Mouse (Mus musculus) adrenal gland, postnatal 4 days (tissue): ENCODE data around the gene Il4i1. TPM values are rescaled to one million over a fixed set of nuclear protein-coding genes. Genes with fewer than 3 reads are reported as not detected.

Source experiments
- DNase-seq, 2 experiments: peaks; one replicate each; pipeline ENCODE4 v3.0.0; 2021 to 2022; ENCODE audit warnings: low spot score in 2 of 2, mixed read lengths in 2 of 2
- total RNA-seq, 2 experiments: library from RNA; stranded (reverse); gene quantifications; 2 replicates each; pipeline ENCODE4 v1.2.3; 2021

Il4i1 gene
- total RNA-seq, 2 experiments from 2014 or later, result 1.1 to 1.8 TPM

DNA sequence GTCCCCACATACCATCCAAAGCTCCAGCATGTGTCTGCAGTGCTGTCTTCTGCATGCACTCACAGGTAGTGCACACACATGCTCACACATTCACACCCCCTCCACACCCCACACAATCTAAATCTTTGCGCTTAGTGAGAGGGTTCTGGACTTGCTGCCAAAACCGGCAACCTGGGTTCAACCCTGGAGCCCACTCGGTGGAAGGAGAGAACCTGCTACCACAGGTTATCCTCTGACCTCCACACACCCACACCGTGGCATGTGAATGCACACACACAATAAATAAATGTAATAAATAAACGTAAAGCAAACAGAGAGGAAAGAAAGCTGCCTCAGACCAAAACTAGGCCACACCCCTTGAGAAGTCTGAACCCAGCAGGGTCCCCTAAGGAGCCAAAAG lies 31.6 kb downstream of the Il4i1 start:
- DNase-seq, result no peak

DNA sequence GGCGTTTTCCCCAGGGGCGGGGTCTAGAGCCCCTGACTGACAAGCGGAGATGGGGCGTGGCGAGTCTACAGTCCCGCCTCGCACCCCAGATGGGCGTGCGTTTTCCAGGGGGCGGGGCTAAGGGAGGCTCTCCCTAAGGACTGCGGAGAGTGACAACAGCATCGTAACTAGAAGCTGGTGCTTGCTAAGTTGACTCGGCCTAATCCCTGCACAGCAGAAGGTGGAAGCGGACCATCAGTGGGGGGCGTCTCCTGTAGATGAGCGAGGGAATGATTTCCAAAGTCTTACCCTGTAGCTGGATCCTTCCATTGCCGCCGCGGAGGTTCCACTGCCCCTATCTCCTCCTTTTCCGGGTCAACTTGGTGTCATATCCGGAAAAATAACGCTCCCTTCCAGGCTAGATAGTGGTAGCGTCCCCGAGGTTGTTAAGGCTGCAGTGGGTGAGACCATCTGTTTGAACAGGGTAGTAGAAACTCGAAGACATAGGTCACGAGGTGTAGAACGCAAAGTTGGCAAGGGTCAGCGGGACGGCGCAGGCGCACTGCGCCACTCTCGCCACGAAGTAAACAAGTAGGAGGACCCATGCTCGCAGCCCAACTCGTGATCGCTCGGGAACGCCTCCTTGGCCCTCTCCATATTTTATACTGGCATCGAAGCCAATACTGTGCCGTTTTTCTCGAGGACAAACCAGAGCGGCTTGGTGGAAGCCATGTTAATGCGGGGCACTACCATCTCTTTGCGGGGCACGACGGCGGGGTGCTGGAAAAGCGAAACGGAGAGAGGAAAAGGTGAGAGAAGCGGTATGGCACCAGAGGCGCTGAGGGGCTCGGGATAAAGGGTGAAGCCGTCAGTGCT lies 32.6 kb downstream of the Il4i1 start, which contains the start of the genes Akt1s1 and Tbc1d17:
Gene Akt1s1, plus strand, starts transcription at position 431 of the 855 bp plus-strand sequence.
Gene Tbc1d17, minus strand, starts transcription at position 519 of the 855 bp plus-strand sequence.
- DNase-seq, result peak; percentile 90 to 97

GRCm38 (mm10) chr7:44849416-44850111 lies 33.4 kb downstream of the Il4i1 start:
- peak; percentile 61 to 80 for DNase-seq

GRCm38 (mm10) chr7:44850146-44850545 lies 34.0 kb downstream of the Il4i1 start:
- DNase-seq, result peak in 1 of 2 experiments; percentile 69

DNA sequence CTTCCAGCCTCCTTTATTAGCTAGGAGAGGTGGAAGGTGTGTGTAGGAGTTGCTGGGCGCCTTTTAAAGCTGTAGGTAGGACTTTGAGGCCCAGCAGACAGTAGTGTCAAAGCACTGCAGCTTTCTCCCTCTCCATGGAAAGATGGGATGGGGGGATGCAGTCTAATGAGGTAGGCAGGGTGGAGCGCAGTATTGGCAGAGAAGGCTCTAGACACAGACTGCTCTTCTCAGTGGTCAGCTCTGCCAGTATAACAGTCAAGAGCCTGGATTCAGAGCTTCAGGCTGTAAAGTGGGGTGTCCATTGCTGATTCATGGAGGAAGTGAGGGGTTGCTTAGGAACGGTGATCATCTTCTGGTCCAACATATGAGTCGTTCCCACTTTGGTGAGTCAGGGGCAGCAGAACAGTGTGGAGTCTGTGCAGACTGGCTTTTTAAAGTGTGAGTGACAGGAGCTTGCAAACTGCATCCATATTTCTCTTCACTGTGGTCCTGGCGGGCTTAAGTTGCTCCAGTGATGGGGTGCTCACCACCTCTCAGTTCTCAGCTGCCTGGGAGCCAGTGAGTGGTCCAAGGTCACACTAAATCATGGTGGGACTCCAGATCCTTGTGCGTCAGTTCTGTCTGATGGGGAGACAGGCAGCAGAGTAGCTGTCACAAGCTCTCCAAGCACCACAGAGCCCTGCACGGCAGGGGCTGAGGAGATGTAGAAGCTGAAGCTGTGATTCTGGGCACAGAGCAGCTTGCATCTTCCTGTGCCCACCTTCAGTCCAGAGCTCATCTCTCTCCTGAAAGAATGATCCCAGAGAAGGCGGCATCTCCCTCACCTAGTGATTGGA lies 34.8 kb downstream of the Il4i1 start:
- no peak for DNase-seq

DNA sequence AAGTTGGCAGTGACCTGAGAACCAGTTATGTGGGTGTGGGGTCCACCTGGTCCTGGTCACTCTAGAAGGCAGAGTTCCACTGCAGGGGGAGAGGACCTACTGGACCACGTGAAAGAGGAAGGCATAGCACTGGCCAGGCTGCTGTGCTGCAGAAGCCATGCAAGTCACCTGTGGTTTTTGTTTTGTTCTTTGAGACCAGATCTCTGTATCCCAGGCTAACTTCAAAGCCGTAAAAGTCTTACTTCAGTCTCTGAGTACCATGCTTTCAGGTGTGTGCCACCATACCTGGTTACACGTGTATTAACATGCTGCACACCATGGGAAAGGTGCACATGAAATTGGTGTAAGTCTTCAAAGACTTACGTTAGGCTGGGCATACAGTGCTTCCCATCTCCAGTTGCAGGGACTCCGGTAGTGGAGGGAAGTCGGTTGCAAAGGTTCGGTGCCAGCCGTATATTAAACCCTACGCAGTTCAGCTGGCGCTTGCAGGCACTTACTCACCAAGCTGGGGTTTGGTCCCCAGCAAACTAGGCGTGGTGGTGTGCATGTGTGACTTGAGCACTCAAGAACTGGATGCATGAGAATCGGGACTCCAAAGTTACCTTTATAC lies 35.5 kb downstream of the Il4i1 start:
- DNase-seq, result no peak

GRCm38 (mm10) chr7:44852259-44853027 lies 36.3 kb downstream of the Il4i1 start:
- DNase-seq, result no peak

GRCm38 (mm10) chr7:44853065-44853464 lies 36.9 kb downstream of the Il4i1 start:
- DNase-seq, result no peak

DNA sequence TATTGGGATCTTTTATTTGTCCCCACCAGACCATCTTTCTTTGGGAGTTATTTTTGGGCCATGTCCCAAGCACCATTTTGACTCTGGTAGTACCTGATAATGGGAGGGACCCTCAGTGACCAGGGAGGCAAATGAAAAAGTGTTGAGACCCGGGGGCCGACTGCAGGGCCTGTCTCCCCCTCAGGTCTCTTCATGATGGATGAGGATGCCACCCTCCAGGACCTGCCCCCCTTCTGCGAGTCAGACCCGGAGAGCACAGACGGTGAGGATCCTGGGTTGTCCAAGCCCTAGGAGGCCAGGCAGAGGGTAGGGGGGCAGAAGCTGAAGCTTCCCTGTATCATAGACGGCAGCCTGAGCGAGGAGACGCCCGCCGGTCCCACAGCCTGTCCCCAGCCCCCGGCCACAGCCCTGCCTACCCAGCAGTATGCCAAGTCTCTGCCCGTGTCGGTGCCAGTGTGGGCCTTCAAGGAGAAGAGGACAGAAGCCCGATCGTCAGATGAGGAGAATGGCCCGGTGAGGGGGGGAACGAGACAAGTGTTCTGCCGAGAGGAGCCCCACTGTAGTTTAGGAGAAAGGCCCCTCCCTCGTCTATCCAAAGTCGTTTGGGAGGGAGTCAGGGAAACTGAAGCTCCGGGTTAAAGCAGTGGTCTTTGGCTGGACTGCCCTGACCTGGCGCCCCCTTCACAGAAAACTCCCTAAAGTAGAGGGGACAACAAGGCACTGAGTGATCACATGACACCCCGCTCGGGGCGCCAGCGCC lies 37.6 kb downstream of the Il4i1 start:
- no peak for DNase-seq

- DNase-seq, result peak; percentile 67 to 85
Observed at GRCm38 (mm10) chr7:44854356-44855031, 38.3 kb downstream of the Il4i1 start.

GRCm38 (mm10) chr7:44855036-44855435 lies 38.8 kb downstream of the Il4i1 start:
- no peak for DNase-seq

DNA sequence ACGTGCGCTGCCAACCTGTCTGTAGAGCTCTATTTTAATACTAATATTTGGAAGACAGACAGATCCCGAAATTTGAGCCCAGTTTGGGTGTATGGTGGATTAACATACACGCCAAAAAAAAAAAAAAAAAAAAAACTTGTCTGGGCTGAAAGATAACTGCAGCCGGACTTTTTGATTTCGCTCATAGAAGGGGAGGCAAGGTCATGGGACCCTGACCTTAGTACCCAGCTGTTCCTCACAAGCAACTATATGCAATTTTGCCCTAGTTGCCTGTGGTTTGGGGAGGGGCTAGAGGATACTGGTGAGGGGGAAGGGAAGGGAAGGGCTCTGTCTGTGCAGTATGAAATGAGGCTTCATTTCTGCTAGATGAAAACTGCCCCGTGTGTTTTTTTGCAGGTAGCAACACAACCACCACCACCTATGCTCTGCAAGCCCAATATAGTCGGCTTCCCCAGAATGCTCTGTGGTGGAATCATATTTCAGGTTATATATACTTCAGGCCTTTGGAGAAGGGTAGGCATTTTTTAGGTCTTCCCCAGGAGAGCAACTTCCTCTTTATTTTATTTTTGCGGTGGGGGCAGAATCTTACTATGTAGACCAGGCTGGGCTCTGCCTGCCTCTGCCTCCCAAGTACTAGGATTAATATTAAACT lies 40.2 kb downstream of the Il4i1 start:
- no peak for DNase-seq

DNA sequence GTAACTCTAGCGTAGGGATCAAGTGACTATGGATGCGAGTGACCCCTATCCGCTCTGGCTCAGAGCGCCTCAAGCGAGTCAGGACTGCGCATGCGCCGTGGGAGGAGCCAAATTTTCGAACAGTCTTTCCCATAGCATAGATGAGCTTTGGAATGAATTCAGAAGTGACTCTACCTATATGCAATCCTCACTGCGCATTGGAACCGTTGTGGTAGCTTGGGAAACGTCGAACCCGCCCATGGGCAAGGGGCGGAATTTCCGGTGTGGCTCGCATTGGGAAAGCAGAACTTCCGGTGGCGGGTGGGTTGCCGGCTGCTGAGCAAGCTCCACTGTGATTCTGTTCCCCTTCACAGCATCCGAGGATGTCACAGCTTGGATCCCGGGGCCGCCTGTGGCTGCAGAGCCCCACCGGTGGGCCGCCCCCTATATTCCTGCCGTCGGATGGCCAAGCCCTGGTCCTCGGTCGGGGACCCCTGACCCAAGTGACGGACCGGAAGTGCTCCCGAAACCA lies 40.9 kb downstream of the Il4i1 start, which contains the start of gene Pnkp:
Gene Pnkp, plus strand, starts transcription at position 98 of the 511 bp plus-strand sequence.
- DNase-seq, result peak; percentile 56 to 79

DNA sequence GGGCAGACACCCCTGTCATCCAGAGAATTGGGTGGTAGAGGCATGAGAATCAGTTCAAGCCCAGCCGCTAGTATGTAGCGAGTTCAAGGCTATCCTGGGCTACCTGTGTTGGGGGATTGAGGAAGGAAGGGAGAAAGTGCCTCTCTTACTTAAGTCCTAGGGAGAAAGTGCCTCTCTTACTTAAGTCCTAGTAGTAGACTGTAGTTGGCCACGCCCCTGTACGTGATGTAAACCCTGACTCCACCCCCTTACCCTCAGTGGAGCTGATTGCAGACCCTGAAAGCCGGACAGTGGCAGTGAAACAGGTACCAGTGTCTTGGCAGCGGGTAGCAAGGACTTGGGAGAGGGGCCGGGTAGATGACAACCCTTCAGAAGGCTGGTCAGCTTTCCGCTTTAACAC lies 41.7 kb downstream of the Il4i1 start:
- no peak for DNase-seq

- no peak for DNase-seq
Observed at GRCm38 (mm10) chr7:44859896-44860295, 43.7 kb downstream of the Il4i1 start.

GRCm38 (mm10) chr7:44860576-44861428 lies 44.6 kb downstream of the Il4i1 start:
- DNase-seq, result peak in 1 of 2 experiments; percentile 64

DNA sequence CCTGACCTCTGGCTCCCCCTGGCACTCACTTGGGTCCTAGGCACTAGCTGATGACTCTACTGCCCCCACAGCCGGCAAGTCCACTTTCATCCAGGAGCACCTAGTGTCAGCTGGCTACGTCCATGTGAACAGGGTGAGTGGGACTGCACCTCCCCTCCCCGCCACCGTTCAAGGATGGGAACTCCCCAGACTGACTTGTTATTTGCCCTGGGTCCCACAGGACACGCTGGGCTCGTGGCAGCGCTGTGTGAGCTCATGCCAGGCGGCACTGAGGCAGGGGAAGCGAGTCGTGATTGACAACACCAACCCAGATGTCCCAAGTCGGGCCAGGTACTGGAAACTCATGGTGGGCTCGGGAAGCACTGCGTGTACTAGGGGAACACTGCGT lies 45.2 kb downstream of the Il4i1 start:
- no peak for DNase-seq
